Comparison of ENCODE assay signal across 21 mouse cellular contexts in the genomic region with DNA sequence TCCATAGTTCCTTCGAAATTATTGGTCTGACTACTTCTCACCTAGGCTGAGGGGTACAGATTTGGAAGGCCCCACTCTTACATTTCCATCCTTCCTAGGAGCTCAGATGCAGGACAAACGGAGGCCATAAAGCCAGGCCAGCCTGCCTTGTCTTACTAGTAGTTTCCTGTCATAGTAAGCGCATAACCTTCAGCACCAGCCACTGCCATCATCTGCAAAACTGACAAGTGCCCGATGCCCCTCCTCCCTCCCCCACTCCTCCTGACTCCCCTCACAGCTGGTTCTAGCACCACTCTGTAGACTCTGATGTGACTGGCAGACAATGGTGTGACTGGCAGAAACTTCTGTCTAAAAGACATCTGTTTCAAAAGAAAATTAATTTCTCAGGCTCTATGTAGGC. TPM values are rescaled to one million over a fixed set of nuclear protein-coding genes. Genes with fewer than 3 reads are reported as not detected.
"Had no signal": no experiment of that assay in that cellular context is flagged by ENCODE, and none has a peak within 500 bp of the region (broad histone marks: within the 10 kb centered on the region; RNA-seq: fewer than 3 reads in every experiment).

No protein-coding gene starts in this region.

- H3K27ac ChIP-seq: neural tube, embryonic 13.5 days; neural tube, embryonic 15.5 days; stomach, embryonic 15.5 days; stomach, postnatal 0 days had no signal

- H3K4me1 ChIP-seq: neural tube, embryonic 13.5 days; neural tube, embryonic 15.5 days; stomach, embryonic 15.5 days had no signal

- H3K27me3 ChIP-seq: neural tube, embryonic 13.5 days; neural tube, embryonic 15.5 days; stomach, embryonic 15.5 days had no signal

- H3K36me3 ChIP-seq: neural tube, embryonic 13.5 days; neural tube, embryonic 15.5 days; stomach, embryonic 15.5 days had no signal

- H3K9ac ChIP-seq: neural tube, embryonic 13.5 days; neural tube, embryonic 15.5 days; stomach, embryonic 15.5 days had no signal

- H3K9me3 ChIP-seq: neural tube, embryonic 13.5 days; neural tube, embryonic 15.5 days; stomach, embryonic 15.5 days had no signal

- H3K4me3 ChIP-seq: neural tube, embryonic 13.5 days; neural tube, embryonic 15.5 days; stomach, embryonic 15.5 days had no signal

- H3K4me2 ChIP-seq: neural tube, embryonic 13.5 days; neural tube, embryonic 15.5 days; stomach, embryonic 15.5 days had no signal

- DNase-seq: retina, postnatal 1 day; right cerebral cortex, adult 18-20 months; right cerebral cortex, postnatal 14 days; right cerebral cortex, postnatal 25 days; right cerebral cortex, postnatal 4 days; spleen, adult 18-20 months; thymus, adult 18-20 months; thymus, adult 2 months; thymus, postnatal 14 days; thymus, postnatal 25 days; thymus, postnatal 36 days; thymus, postnatal 4 days had no signal

RNA-seq across cellular contexts. Expression of a gene that starts 20.4 kb away (rescaled TPM):
- total RNA-seq: neutrophil, adult 5-6 weeks had no signal

RNA-seq across cellular contexts. Expression of a gene that starts 54.5 kb away (rescaled TPM):
- total RNA-seq: neutrophil, adult 5-6 weeks had no signal
- polyA plus RNA-seq: spleen, adult 2 months; stomach, embryonic 14.5 days; stomach, embryonic 16.5 days; stomach, postnatal 0 days; thymus, postnatal 0 days had no signal
